Mouse (Mus musculus): ENCODE data around the gene Lrrc32. TPM values are rescaled to one million over a fixed set of nuclear protein-coding genes. Genes with fewer than 3 reads are reported as not detected.
A peak's percentile ranks its signal among the peaks of the same experiment; 100 is the strongest.

Lrrc32 gene
- total RNA-seq, 2 experiments from 2014 or later, result 17.9 to 18.7 TPM

DNA sequence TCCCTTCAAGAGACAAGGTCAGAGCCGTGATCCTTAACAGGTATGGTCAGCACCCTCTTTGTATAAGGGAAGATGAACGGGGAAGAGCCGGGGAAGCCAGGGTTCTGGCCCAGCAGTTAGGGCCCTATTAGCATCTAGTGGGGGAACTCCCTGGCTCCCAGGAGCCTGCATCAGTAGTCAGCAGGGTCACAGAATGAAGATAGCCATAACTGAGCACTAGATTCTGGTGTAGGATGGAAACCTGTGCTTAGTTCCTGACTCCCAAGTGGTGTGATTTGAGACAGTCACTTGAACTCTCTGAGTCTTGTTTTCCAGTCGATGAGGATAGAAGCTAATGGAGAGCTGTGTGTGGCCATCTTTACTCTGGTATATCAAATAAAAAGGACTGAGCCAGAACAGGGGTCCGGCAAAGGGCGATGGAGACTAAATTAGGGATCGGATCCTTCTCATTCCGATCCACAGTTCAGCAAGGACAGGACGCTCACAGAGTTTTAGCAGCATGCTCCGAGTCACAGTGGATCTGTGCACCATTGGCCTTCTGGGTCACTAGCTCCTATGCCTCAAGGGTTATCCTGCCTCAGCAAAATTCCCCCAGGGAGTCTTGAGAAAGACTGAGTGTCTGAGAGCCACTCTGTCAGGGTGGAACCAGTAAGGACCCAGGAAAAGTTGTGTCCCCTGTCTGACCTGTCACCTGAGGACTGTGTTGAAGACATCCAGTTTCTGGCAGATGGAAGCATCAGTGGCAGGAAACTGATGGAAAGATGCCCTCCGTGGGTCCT lies 1.7 kb upstream of the Lrrc32 start:
- intact Hi-C loops (cut with DNase I), result loop anchor here (10.0 kb wide), 1 partner anchor 597 kb away; no protein-coding TSS in a partner anchor
- DNase-seq, result no peak

DNA sequence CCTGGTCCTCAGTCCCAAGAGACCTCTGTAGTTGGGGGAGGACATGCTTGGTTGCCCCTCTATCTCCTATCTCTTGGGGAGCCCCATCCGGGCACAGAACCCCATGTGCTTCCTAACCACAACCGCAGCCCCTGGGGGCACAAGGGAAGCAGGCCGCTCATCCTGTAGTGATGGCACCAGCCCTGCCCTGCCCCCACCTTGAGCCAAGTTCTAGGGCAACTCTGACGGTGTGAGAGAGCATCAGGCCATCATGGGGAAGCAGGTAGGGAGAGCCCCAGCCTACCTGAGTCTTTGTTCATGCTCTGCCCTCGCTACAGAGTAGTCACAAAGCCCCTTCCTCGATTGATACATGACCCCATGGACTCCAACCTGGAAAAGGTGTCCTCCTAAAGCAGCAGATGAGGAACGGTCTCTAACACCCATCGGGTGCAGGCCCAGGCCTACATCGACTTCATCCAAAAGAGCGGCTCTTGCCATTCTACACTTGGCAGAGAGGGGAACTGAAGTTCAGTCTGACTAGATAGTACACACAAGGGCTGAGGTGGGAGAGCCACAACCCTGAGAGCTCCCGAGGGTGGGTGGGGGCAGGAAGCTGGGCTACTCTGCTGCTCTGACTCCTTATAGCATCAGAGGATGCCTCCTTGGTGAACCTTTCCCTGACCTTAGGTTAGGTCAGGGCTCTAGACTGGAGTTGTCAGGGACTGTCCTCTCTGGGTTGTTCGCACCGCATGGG lies 519 bp upstream of the Lrrc32 start:
- peak in 1 of 2 experiments; percentile 18 for DNase-seq
- intact Hi-C loops (cut with DNase I), result loop anchor here (10.0 kb wide), 1 partner anchor 596 kb away; no protein-coding TSS in a partner anchor

DNA sequence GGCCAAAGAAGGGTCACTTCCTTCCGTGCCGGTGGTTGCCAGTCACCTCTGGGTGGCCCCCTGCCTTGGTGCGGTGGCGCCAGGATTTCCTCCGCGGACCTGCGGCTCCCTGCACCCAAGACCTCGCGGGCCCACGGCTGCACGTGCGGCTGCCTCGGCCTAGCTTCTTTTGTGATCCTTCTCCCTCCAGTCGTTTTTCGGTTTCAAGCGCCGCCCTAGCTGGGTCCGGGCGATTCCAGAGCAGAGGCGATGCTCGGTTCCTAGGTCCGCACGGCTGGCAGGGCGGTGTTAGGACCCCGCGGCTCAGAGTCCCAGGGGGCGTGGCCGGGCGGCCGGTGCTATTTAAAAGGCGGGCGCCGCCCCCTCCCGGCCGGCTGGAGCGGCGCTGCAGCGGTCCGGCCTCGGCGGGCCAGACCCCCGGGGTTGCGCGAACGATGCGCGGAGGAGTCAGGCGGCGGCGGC lies 571 bp downstream of the Lrrc32 start:
- intact Hi-C loops (cut with DNase I), result loop anchor here (10.0 kb wide), 1 partner anchor 595 kb away; no protein-coding TSS in a partner anchor

DNA sequence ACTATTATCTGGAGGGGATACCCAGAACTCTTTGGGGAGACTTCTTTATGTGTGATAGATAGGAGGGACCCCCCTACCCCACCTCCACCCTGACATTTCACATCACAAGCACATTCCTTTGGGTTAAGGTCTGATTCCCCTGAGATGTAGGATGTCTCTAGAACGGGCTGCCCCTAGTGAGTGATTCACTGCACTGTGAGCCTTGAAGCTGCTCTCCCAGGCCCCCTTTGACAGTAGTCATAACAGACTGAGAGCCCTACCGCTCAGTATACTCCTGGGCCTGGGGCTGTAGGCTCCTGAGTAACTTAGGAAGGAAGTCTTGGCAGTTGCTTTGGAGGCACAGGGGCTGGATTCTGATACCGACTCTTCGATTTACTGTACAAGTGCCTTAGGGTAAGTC lies 1.2 kb downstream of the Lrrc32 start:
- DNase-seq, result peak in 1 of 2 experiments; percentile 29
- intact Hi-C loops (cut with DNase I), result no loop called here

More for the DNA sequence above, 571 bp downstream of the Lrrc32 start:
- peak; percentile 84 to 89 for DNase-seq

DNA sequence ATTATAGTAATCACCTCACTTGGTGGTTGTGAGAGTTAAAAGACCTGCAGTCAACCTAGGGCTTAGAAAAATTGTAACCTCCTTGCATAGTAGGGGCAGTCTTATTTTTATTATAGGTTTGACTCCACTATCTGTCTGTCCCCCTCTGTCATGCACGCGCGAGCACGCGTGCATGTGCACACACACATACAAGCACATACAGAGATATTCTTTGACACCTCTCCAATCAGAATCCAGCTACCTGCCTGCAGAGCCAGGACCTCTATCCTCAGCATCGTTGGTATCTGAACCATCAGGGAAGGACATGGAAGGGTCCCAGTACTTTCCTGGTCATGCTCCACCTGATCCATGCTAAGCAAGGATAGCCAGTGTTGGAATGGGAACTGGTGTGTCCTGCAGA lies 1.8 kb downstream of the Lrrc32 start:
- no peak for DNase-seq
- intact Hi-C loops (cut with DNase I), result no loop called here

DNA sequence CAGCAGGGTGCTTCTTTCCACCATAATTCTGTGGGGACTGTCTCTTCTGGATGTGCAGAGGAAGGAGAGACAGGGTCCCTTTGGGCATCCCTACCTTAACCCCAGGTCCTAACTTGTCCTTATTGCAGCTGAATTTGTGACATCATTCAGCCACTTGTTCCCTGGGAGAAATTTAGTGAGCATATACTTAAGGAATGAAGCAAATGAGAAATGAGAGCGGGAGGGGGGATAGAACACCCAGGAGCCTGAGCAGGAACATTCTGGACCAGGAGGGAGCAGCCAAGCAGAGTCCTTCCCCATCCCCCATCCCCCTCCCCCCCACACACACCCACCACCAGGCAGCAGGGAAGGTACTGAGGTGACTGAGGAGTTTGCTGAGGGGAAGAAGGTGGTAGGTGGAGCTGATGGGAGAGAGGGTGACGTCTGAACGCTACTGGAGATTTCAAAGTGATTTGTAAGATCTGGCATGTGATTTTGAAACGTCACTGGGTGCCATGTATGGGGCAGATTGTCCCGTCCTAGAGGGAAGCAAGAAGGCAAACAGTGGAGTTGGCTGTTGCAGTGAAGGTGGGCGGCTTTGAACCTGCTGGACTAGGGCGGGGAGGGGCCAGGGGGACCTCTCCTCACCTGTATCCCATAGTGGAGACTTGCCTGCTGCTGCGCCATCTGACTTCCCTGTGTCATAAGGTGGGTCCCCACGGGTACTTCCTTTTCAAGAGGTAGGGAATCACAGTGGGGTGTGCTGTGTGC lies 2.5 kb downstream of the Lrrc32 start:
- peak in 1 of 2 experiments; percentile 7 for DNase-seq
- intact Hi-C loops (cut with DNase I), result no loop called here

DNA sequence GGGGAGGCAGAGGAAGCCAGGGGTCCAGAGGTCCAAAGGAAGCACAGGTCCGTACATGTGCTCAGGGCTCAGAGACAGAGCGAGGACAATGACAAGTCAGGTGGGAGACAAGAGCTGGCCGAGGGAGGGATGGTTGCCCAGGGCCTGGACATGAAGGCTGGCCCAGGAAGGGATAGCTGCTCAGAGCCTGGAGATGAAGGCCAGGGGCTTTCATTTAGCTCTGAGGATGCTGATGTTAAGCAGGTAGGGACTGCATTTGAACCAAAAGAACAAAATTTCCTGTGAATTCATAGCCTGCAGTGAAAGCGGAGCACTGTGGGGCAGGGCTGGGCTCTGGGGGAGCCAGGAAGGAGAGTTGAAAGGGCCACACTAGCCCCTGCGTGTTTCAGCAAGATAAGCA lies 3.2 kb downstream of the Lrrc32 start:
- intact Hi-C loops (cut with DNase I), result no loop called here
- DNase-seq, result peak in 1 of 2 experiments; percentile 15

DNA sequence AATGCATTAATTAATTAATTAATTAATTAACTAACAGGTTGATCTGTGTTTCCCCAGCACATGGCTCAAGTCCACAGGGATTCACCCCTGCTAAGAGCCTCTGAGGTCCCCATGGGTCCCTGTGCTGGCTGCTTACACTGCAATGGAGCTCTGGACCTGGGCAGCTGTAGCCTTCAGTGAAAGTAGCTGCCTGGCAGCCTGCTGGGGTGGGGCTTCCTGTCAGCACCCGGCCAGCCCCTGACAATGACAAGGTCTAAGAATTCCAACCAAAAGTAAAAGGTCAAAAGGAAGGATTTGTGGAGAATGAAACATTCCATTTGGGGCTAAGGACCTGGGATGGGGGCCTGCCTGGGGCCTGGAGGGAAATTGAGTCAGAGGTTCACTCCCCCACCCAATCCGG lies 4.2 kb downstream of the Lrrc32 start:
- intact Hi-C loops (cut with DNase I), result no loop called here
- DNase-seq, result peak in 1 of 2 experiments; percentile 42

DNA sequence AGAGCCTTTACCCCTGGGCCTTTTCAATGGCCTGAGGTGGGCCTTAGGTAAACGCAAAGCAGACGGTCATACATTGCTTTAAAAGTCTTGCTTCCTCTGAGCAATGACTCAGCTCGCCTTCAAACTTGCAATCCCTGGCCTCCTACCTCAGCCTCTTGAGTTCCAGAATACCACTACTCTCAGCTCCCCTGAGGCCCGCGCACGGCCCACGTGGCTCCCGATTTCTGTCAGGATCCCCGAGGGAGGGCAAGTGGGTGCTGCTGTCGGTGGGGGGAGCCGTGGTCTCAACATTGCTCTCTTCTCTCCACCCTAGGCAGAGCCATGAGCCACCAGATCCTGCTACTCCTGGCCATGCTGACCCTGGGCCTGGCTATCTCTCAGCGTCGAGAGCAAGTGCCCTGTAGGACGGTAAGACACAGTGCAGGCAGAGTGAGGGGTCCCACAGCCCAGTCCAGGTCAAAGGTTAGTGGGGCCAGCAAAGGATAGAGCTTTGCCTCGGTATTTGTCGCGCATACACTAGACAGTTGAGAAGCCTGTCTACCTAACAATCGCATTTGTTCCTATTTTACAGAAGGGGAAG lies 4.9 kb downstream of the Lrrc32 start:
- intact Hi-C loops (cut with DNase I), result no loop called here

DNA sequence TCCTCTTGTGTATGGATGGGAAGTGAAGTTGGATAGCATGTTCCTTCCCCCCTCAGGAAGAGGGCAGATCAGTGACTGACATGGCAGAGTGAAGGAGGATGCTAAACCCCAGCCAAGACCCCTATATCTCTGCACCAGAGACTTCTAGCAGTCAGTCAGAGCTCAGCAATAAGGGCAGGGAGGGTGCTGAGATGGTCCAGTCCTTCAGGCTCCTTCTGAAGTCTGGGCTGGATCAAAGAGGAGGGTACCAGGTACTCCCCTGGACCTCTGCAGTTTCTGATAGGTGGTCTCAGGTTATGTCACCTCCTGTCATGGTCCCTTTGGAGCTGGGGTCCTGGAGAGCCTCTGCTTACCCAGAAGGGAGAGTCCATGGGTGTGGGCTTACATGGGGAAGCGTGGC lies 6.5 kb downstream of the Lrrc32 start:
- no peak for DNase-seq
- intact Hi-C loops (cut with DNase I), result no loop called here

More for the DNA sequence above, 4.9 kb downstream of the Lrrc32 start:
- peak in 1 of 2 experiments; percentile 14 for DNase-seq

DNA sequence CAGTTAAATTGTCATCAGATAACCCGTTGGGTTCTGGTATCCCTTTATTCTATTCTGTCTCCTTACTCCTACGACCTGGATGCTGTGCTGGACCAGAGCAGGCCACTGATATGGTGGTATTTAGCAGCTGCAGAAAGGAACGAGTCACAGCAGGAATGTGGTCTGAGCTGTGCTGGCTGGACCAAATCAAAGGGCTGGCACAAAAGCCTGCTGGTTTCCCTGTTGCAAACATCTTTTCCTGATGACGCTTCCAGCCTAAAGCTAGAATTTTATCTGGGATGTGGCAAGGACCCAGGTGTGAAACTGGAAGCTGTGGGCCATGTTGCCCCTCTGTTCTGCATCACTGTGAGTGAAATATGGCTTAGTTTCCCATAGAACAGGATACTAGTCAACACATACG lies 8.4 kb downstream of the Lrrc32 start:
- intact Hi-C loops (cut with DNase I), result no loop called here
- peak in 1 of 2 experiments; percentile 12 for DNase-seq

DNA sequence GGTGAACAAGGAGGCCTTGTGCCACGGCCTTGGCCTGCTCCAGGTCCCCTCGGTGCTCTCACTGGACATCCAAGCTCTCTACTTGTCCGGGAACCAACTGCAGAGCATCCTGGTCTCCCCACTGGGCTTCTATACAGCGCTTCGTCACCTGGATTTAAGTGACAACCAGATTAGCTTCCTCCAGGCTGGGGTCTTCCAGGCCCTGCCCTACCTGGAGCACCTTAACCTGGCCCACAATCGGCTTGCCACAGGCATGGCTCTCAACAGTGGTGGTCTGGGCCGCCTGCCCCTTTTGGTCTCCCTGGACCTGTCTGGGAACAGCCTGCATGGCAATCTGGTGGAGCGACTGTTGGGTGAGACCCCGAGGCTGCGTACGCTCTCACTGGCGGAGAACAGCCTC lies 9.0 kb downstream of the Lrrc32 start:
- intact Hi-C loops (cut with DNase I), result no loop called here
- no peak for DNase-seq

DNA sequence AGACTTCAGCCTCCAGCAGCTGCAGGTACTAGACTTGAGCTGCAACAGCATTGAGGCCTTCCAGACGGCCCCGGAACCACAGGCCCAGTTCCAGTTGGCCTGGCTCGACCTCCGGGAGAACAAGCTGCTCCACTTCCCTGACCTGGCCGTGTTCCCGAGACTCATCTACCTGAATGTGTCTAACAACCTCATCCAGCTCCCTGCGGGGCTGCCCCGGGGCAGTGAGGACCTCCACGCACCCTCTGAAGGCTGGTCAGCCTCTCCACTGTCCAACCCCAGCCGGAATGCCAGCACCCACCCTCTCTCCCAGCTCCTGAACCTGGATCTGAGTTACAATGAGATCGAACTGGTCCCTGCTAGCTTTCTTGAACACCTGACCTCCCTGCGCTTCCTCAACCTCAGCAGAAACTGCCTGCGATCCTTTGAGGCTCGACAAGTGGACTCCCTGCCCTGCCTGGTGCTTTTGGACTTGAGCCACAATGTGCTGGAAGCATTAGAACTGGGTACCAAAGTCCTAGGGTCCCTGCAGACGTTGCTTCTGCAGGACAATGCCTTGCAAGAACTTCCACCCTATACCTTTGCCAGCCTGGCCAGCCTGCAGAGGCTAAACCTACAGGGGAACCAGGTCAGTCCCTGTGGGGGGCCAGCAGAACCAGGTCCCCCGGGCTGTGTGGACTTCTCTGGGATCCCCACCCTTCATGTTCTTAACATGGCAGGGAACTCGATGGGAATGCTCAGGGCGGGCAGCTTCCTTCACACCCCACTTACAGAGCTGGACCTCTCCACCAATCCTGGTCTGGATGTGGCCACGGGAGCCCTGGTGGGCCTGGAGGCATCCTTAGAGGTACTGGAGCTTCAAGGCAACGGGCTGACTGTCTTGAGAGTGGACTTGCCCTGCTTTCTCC lies 9.8 kb downstream of the Lrrc32 start:
- peak in 1 of 2 experiments; percentile 8 for DNase-seq
- intact Hi-C loops (cut with DNase I), result no loop called here

DNA sequence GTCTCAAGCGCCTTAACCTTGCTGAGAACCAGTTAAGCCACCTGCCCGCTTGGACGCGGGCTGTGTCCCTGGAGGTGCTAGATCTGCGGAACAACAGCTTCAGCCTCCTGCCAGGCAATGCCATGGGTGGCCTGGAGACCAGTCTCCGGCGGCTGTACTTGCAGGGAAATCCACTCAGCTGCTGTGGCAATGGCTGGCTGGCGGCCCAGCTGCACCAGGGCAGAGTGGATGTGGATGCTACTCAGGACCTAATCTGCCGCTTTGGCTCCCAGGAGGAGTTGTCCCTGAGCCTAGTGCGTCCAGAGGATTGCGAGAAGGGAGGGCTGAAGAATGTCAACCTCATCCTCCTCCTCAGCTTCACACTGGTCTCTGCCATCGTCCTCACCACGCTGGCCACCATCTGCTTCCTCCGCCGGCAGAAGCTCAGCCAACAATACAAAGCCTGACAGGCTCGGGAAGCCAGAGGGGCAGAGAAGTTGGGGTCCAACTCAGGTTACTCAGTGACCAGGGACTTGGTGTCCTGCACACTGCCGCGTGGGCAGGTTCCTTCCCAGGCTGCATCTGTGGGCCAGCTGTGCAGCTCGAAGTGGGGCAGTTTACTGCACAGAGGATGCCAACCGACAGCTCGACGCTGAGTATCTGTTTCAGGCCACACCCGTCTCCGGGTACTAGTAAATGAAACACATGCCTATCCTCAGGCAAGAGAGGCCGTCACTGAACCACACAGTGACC lies 10.6 kb downstream of the Lrrc32 start:
- peak in 1 of 2 experiments; percentile 57 for DNase-seq
- intact Hi-C loops (cut with DNase I), result no loop called here

DNA sequence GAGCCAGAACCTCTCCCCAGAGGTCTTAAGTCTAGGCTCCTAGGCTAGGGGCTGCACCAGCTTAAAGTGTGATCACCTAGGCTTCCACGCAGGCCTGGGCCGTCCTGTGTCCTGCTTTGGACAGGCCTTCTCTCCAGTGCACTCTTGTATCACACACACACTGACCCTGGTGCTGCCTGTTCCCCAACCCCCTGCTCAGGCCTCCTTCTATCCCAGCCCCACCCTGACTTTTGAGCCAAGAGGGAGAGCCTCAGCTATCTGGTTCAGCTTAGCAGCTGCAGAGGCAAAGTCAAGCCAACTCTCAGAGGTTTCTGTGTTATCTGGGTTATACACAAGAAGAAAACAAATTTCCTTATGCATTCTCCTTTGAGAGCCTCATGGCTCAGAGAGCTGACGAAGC lies 11.4 kb downstream of the Lrrc32 start:
- intact Hi-C loops (cut with DNase I), result no loop called here
- peak; percentile 85 to 89 for DNase-seq

DNA sequence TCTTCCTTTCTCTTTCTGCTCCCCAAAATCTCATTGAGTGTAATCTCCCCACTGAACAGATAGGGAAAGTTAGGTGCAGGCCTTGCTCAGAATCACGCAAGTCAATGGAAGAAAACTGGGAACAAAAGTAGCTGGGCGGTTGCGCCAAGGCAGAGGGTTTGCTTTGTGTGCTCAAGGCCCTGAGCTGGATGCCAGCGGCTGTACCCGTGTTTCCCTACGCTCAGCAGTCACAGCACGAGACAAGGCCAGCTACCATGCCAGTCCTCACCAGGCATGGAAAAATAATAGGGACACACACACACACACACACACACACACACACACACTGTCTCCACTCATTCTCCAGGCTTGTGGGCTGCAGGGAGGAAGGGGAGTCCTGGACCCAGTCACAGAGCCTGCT lies 12.0 kb downstream of the Lrrc32 start:
- no peak for DNase-seq
- intact Hi-C loops (cut with DNase I), result no loop called here

DNA sequence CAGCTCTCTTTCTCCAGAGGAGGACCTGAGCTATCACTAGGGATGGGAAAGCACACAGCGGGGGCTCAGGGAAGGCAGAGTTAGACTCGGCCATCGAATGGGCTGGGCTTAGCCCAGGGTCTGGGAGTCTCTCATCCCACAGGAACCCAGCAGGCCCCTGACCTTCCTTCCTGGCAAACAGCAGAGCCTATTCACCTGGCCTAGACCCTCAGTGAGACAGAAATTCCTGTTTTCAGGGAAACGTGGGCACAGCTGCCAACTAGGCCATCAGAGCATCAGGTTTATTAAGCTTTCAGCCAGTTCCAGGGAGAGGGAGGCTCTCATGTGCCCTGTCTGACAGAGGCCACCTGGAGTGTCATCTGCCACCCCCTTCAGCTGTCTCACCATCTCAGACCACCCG lies 13.8 kb downstream of the Lrrc32 start:
- peak in 1 of 2 experiments; percentile 18 for DNase-seq
- intact Hi-C loops (cut with DNase I), result no loop called here

DNA sequence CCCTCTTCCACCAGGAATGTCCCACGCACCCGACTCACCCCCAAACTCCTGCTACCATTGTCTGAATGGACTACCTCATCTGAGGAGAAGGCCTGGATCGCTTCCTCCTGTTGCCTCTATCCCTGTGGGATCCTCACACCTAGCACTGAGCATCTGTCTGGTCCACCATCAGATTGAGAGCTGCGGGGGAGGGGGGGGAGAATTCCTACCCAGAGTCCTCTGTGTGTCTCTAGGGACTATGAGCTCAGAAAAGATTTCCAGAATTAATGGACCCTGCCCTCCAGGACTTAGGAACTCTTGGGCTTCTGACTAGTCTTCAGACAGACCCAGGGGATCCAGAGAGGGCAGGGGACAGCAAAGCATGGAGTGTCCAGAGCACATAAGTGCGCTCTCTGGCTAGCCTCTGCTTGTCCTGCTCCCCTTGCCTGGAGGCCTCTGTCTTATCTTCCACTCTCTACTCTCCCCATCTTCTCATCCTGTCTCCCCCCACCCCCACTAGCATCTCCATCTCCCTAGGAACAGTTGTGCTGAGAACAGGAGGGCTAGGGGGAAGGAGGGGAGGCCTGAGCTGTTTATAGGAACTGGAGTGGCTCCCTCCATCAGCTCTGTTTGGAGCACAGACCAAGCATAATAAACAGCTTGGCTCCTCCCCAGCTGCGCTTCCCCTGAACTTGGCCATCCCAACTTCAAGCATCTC lies 15.0 kb downstream of the Lrrc32 start:
- intact Hi-C loops (cut with DNase I), result no loop called here
- DNase-seq, result peak; percentile 67 to 72

Measured in heart, postnatal 10 days (tissue).